Comparison of ENCODE assay signal across 10 mouse cellular contexts in genomic region chr19:6342276-6342933, GRCm38 (mm10). TPM values are rescaled to one million over a fixed set of nuclear protein-coding genes. Genes with fewer than 3 reads are reported as not detected.
DNase-seq lines count a peak whose midpoint lies in the region; ATAC-seq and TF ChIP-seq lines count a peak whose summit lies in the region.
"Had no signal": no experiment of that assay in that cellular context is flagged by ENCODE, and none has a peak within 500 bp of the region (broad histone marks: within the 10 kb centered on the region; RNA-seq: fewer than 3 reads in every experiment).

No protein-coding gene starts in this region.

- peak overlapping the region; percentile 90 for H3K4me3 ChIP-seq in heart, adult 2 months
- H3K4me3 ChIP-seq in CH12.LX (replicated peaks in 1 of 3; ENCODE audit: low read depth in 2 of 3, low read length in 2 of 3, poor library complexity in 1 of 3), result peak overlapping the region; percentile 75 to 96 (median 90)
- H3K4me3 ChIP-seq in hindbrain, postnatal 0 days (ENCODE audit: low read length), result peak overlapping the region; percentile 66; the same call in 1 of the 2 replicates
- H3K4me3 ChIP-seq in midbrain, embryonic 14.5 days (replicated peaks; ENCODE audit: low read depth, low read length), result no peak overlapping the region

- DNase-seq in heart, adult 2 months, result peak; percentile 45 to 51
- DNase-seq in heart, postnatal 10 days, result no peak
- no peak for DNase-seq in CH12.LX (ENCODE audit: extremely low read depth)
- DNase-seq in hindbrain, postnatal 0 days (ENCODE audit: low spot score), result no peak
- DNase-seq in midbrain, embryonic 14.5 days, result no peak
- no peak for DNase-seq in layer of hippocampus, adult 8-10 months (ENCODE audit: low spot score in 2 of 2)
- DNase-seq in left cerebral cortex, adult 8-10 months (ENCODE audit: low spot score in 2 of 2), result no peak
- DNase-seq in right cerebral cortex, postnatal 25 days, result no peak
- DNase-seq: left cerebral cortex, postnatal 4 days had no signal

- no peaks in the 10 kb centered on the region for H3K27me3 ChIP-seq in heart, adult 2 months (ENCODE audit: control insufficient read depth, insufficient read depth, low read length)
- no peaks in the 10 kb centered on the region for H3K27me3 ChIP-seq in CH12.LX (replicated peaks)
- no peaks in the 10 kb centered on the region for H3K27me3 ChIP-seq in hindbrain, postnatal 0 days (ENCODE audit: insufficient read depth, low read length)
- no peaks in the 10 kb centered on the region for H3K27me3 ChIP-seq in midbrain, embryonic 14.5 days (ENCODE audit: control insufficient read depth, insufficient read depth, low read length)

- peak overlapping the region; percentile 92 for H3K27ac ChIP-seq in heart, adult 2 months
- H3K27ac ChIP-seq in CH12.LX (ENCODE audit: insufficient read depth, low read depth), result peak overlapping the region; percentile 77; the same call in 1 of the 2 replicates
- no peak overlapping the region for H3K27ac ChIP-seq in hindbrain, postnatal 0 days
- H3K27ac ChIP-seq in midbrain, embryonic 14.5 days (replicated peaks; ENCODE audit: low read depth, low read length), result no peak overlapping the region

- intact Hi-C loops in heart, adult 2 months (cut with DNase I), result loop anchor here (2.0 kb wide), 1 partner anchor 56 kb away; the partner anchor contains the start of gene Rasgrp2
- intact Hi-C loops in heart, postnatal 10 days (cut with DNase I), result no loop called here

- H3K9ac ChIP-seq in heart, adult 2 months (ENCODE audit: low read depth, low read length), result no peak overlapping the region; the same call in 1 of the 2 replicates
- peak overlapping the region; percentile 81 for H3K9ac ChIP-seq in CH12.LX (ENCODE audit: insufficient read depth, low read depth)
- H3K9ac ChIP-seq in hindbrain, postnatal 0 days (replicated peaks; ENCODE audit: low read length), result no peak overlapping the region
- no peak overlapping the region for H3K9ac ChIP-seq in midbrain, embryonic 14.5 days (replicated peaks; ENCODE audit: low read length)

- 47% methylated on average over 5 of the region's 5 CpGs for WGBS in heart, adult 2 months
- 72% methylated on average over 5 of the region's 5 CpGs for WGBS in hindbrain, postnatal 0 days
- WGBS in midbrain, embryonic 14.5 days, result 78% methylated on average over 5 of the region's 5 CpGs

- no peak for TF ChIP-seq POLR2A in heart, adult 2 months (IDR thresholded peaks at IDR 0.05; ENCODE audit: insufficient read depth, low read depth, low read length)
- TF ChIP-seq POLR2A in CH12.LX (IDR thresholded peaks at IDR 0.05; ENCODE audit: low read depth, low read length), result no peak

- no peaks in the 10 kb centered on the region for H3K9me3 ChIP-seq in CH12.LX (replicated peaks; ENCODE audit: low read length)
- H3K9me3 ChIP-seq in hindbrain, postnatal 0 days (ENCODE audit: low read length), result no peaks in the 10 kb centered on the region
- no peaks in the 10 kb centered on the region for H3K9me3 ChIP-seq in midbrain, embryonic 14.5 days (ENCODE audit: control insufficient read depth, low read length)
- H3K9me3 ChIP-seq: G1E had no signal

- dilution Hi-C loops in CH12.LX (cut with MboI; ENCODE audit: extremely low pct_ligation_motif_present, extremely low pct_unique_long_range_greater_than_20kb, low sequenced_read_pairs), result no loop called here

- in situ Hi-C loops in CH12.LX (cut with MboI; ENCODE audit: low pct_ligation_motif_present, low pct_unique_long_range_greater_than_20kb, low sequenced_read_pairs), result no loop called here

- no peak for ATAC-seq in hindbrain, postnatal 0 days
- ATAC-seq in midbrain, embryonic 14.5 days (ENCODE audit: low FRiP score, low TSS enrichment), result no peak

- peaks cover 13% of the 10 kb centered on the region for H3K4me1 ChIP-seq in heart, adult 2 months (ENCODE audit: control insufficient read depth, insufficient read depth, low read length)
- H3K4me1 ChIP-seq in CH12.LX (ENCODE audit: control insufficient read depth in 1 of 2, insufficient read depth in 2 of 2), result peaks cover 34 to 72% of the 10 kb centered on the region in 2 experiments
- no peaks in the 10 kb centered on the region for H3K4me1 ChIP-seq in hindbrain, postnatal 0 days (ENCODE audit: insufficient read depth, low read length)
- H3K4me1 ChIP-seq in midbrain, embryonic 14.5 days (ENCODE audit: control insufficient read depth, insufficient read depth, low read length), result peaks cover 8% of the 10 kb centered on the region; the same call in 1 of the 2 replicates

- no peak for TF ChIP-seq EP300 in heart, adult 2 months (IDR thresholded peaks at IDR 0.05; ENCODE audit: insufficient read depth, low read depth, low read length)
- no peak for TF ChIP-seq EP300 in CH12.LX (IDR thresholded peaks at IDR 0.05; ENCODE audit: low read length)

- no peaks in the 10 kb centered on the region for H3K36me3 ChIP-seq in heart, adult 2 months (ENCODE audit: control insufficient read depth, insufficient read depth, low read length)
- peaks cover 63 to 75% of the 10 kb centered on the region in 2 experiments for H3K36me3 ChIP-seq in CH12.LX (replicated peaks in 1 of 2; ENCODE audit: control insufficient read depth in 1 of 2, insufficient read depth in 1 of 2, low read length in 1 of 2)
- peaks cover 64% of the 10 kb centered on the region for H3K36me3 ChIP-seq in hindbrain, postnatal 0 days (ENCODE audit: insufficient read depth, low read length)
- peaks cover 86% of the 10 kb centered on the region for H3K36me3 ChIP-seq in midbrain, embryonic 14.5 days (ENCODE audit: control insufficient read depth, insufficient read depth, low read length)

- no peak for TF ChIP-seq RAD21 in CH12.LX (IDR thresholded peaks at IDR 0.05; ENCODE audit: low read depth, low read length)

- TF ChIP-seq CTCF in heart, adult 2 months (IDR thresholded peaks at IDR 0.05), result no peak
- no peak for TF ChIP-seq CTCF in CH12.LX (conservative IDR thresholded peaks at IDR 0.05 in 1 of 2, IDR thresholded peaks at IDR 0.05 in 1 of 2; ENCODE audit: low read depth in 2 of 2, low read length in 2 of 2)
- TF ChIP-seq CTCF in hindbrain, postnatal 0 days (IDR thresholded peaks at IDR 0.05; ENCODE audit: low read depth), result no peak

- H3K79me2 ChIP-seq in heart, adult 2 months (replicated peaks; ENCODE audit: control insufficient read depth, insufficient read depth, low read length), result no peaks in the 10 kb centered on the region
- H3K79me2 ChIP-seq in CH12.LX (replicated peaks; ENCODE audit: control insufficient read depth, extremely low read depth, insufficient read depth, poor library complexity, severe bottlenecking), result peaks cover 16% of the 10 kb centered on the region; the same call in 1 of the 2 replicates

- H3K4me2 ChIP-seq in CH12.LX (ENCODE audit: insufficient read depth, low read depth, poor library complexity, severe bottlenecking), result peak overlapping the region; percentile 90
- H3K4me2 ChIP-seq in hindbrain, postnatal 0 days (ENCODE audit: low read depth, low read length), result peak overlapping the region; percentile 90
- peak overlapping the region; percentile 84; the same call in 1 of the 2 replicates for H3K4me2 ChIP-seq in midbrain, embryonic 14.5 days (ENCODE audit: low read length)

RNA-seq across cellular contexts. Expression of gene Map4k2, which starts 1.5 kb away (rescaled TPM):
- total RNA-seq in heart, adult 2 months (2021), result 10 to 100 TPM; 36.1 to 38.4 TPM
- 88.9 and 107 TPM in 2 replicates for polyA plus RNA-seq in heart, adult 2 months (2012; rRNA removed)
- total RNA-seq in heart, postnatal 10 days (2021), result 10 to 100 TPM; 52.3 to 52.4 TPM
- total RNA-seq in CH12.LX (2012; rRNA removed) (77.6 and 95.2 TPM in 2 replicates), CH12.LX (2014; rRNA removed) (55.5 and 56.7 TPM in 2 replicates)
- 119 and 127 TPM in 2 replicates for polyA plus RNA-seq in CH12.LX (2012; ENCODE audit: insufficient read length, low read depth)
- total RNA-seq in hindbrain, postnatal 0 days (2014; rRNA removed), result 102 TPM in 2 replicates
- 18.6 and 21.4 TPM in 2 replicates for polyA plus RNA-seq in hindbrain, postnatal 0 days (2015; fragmentation: Nextera tagmentation; extraction: Ambion mirVana)
- polyA plus RNA-seq in midbrain, embryonic 14.5 days (2014; fragmentation: Nextera tagmentation; extraction: Ambion mirVana), result 14.3 and 18.8 TPM in 2 replicates
- total RNA-seq in layer of hippocampus, adult 8-10 months (2022), result 100 to 1,000 TPM in 2 of 4 experiments, 10 to 100 TPM in 2; 85.0 to 114 (median 103) TPM
- total RNA-seq in left cerebral cortex, adult 8-10 months (2022), result 100 to 1,000 TPM in 2 of 4 experiments, 10 to 100 TPM in 2; 91.7 to 111 (median 101) TPM

RNA-seq across cellular contexts. Expression of gene Men1, which starts 7.6 kb away (rescaled TPM):
- 10 to 100 TPM; 13.9 to 14.0 TPM for total RNA-seq in heart, adult 2 months (2021)
- 19.4 and 19.6 TPM in 2 replicates for polyA plus RNA-seq in heart, adult 2 months (2012; rRNA removed)
- total RNA-seq in heart, postnatal 10 days (2021), result 10 to 100 TPM; 18.6 to 21.8 TPM
- total RNA-seq in CH12.LX (2012; rRNA removed), result 42.9 and 43.0 TPM in 2 replicates
- total RNA-seq in CH12.LX (2014; rRNA removed), result 23.5 and 24.9 TPM in 2 replicates
- 50.7 and 67.8 TPM in 2 replicates for polyA plus RNA-seq in CH12.LX (2012; ENCODE audit: insufficient read length, low read depth)
- total RNA-seq in hindbrain, postnatal 0 days (2014; rRNA removed), result 69.6 and 93.4 TPM in 2 replicates
- polyA plus RNA-seq in hindbrain, postnatal 0 days (2015; fragmentation: Nextera tagmentation; extraction: Ambion mirVana), result 57.8 and 59.5 TPM in 2 replicates
- polyA plus RNA-seq in midbrain, embryonic 14.5 days (2014; fragmentation: Nextera tagmentation; extraction: Ambion mirVana), result 54.8 and 55.4 TPM in 2 replicates
- total RNA-seq in layer of hippocampus, adult 8-10 months (2022), result 10 to 100 TPM; 60.0 to 74.4 (median 63.5) TPM
- total RNA-seq in left cerebral cortex, adult 8-10 months (2022), result 10 to 100 TPM; 58.9 to 66.9 (median 62.6) TPM

RNA-seq across cellular contexts. Expression of gene Sf1, which starts 21.1 kb away (rescaled TPM):
- total RNA-seq in heart, adult 2 months (2021), result 100 to 1,000 TPM in 1 of 2 experiments, 10 to 100 TPM in 1; 93.0 to 103 TPM
- polyA plus RNA-seq in heart, adult 2 months (2012; rRNA removed), result 51.7 and 58.5 TPM in 2 replicates
- total RNA-seq in heart, postnatal 10 days (2021), result 100 to 1,000 TPM; 118 to 143 TPM
- total RNA-seq in CH12.LX (2012; rRNA removed) (70.4 and 83.2 TPM in 2 replicates), CH12.LX (2014; rRNA removed) (54.5 and 64.7 TPM in 2 replicates)
- 229 and 251 TPM in 2 replicates for polyA plus RNA-seq in CH12.LX (2012; ENCODE audit: insufficient read length, low read depth)
- 89.0 and 89.4 TPM in 2 replicates for total RNA-seq in hindbrain, postnatal 0 days (2014; rRNA removed)
- 80.2 and 84.9 TPM in 2 replicates for polyA plus RNA-seq in hindbrain, postnatal 0 days (2015; fragmentation: Nextera tagmentation; extraction: Ambion mirVana)
- polyA plus RNA-seq in midbrain, embryonic 14.5 days (2014; fragmentation: Nextera tagmentation; extraction: Ambion mirVana), result 99.6 and 125 TPM in 2 replicates
- 100 to 1,000 TPM; 209 to 234 (median 222) TPM for total RNA-seq in layer of hippocampus, adult 8-10 months (2022)
- 100 to 1,000 TPM; 164 to 203 (median 187) TPM for total RNA-seq in left cerebral cortex, adult 8-10 months (2022)

RNA-seq across cellular contexts. Expression of gene Cdc42bpg, which starts 36.1 kb away (rescaled TPM):
- total RNA-seq in heart, adult 2 months (2021), result 10 to 100 TPM; 11.7 to 13.9 TPM
- 7.0 and 7.7 TPM in 2 replicates for polyA plus RNA-seq in heart, adult 2 months (2012; rRNA removed)
- total RNA-seq in heart, postnatal 10 days (2021), result 1 to 10 TPM; 9.6 to 9.9 TPM
- 4.1 and 4.2 TPM in 2 replicates for total RNA-seq in CH12.LX (2012; rRNA removed)
- total RNA-seq in CH12.LX (2014; rRNA removed), result 0.65 and 0.79 TPM in 2 replicates
- 2.3 and 2.6 TPM in 2 replicates for polyA plus RNA-seq in CH12.LX (2012; ENCODE audit: insufficient read length, low read depth)
- 3.1 and 6.0 TPM in 2 replicates for total RNA-seq in hindbrain, postnatal 0 days (2014; rRNA removed)
- polyA plus RNA-seq in hindbrain, postnatal 0 days (2015; fragmentation: Nextera tagmentation; extraction: Ambion mirVana), result 0.29 and 0.33 TPM in 2 replicates
- 0.43 and 1.3 TPM in 2 replicates for polyA plus RNA-seq in midbrain, embryonic 14.5 days (2014; fragmentation: Nextera tagmentation; extraction: Ambion mirVana)
- 1 to 10 TPM; 5.9 to 9.5 (median 6.5) TPM for total RNA-seq in layer of hippocampus, adult 8-10 months (2022)
- total RNA-seq in left cerebral cortex, adult 8-10 months (2022), result 1 to 10 TPM; 5.4 to 7.4 (median 5.5) TPM

RNA-seq across cellular contexts. Expression of gene Pygm, which starts 41.8 kb away (rescaled TPM):
- 1,000 to 10,000 TPM; 1,101 to 1,298 TPM for total RNA-seq in heart, adult 2 months (2021)
- 1,120 and 1,632 TPM in 2 replicates for polyA plus RNA-seq in heart, adult 2 months (2012; rRNA removed)
- 100 to 1,000 TPM; 622 to 693 TPM for total RNA-seq in heart, postnatal 10 days (2021)
- total RNA-seq in CH12.LX (2012; rRNA removed) (0.47 and 0.63 TPM in 2 replicates), CH12.LX (2014; rRNA removed) (0.32 and 0.92 TPM in 2 replicates)
- 1.2 and 2.0 TPM in 2 replicates for polyA plus RNA-seq in CH12.LX (2012; ENCODE audit: insufficient read length, low read depth)
- 11.9 and 18.3 TPM in 2 replicates for total RNA-seq in hindbrain, postnatal 0 days (2014; rRNA removed)
- 10.4 and 12.6 TPM in 2 replicates for polyA plus RNA-seq in hindbrain, postnatal 0 days (2015; fragmentation: Nextera tagmentation; extraction: Ambion mirVana)
- polyA plus RNA-seq in midbrain, embryonic 14.5 days (2014; fragmentation: Nextera tagmentation; extraction: Ambion mirVana), result 2.0 and 2.9 TPM in 2 replicates
- total RNA-seq in layer of hippocampus, adult 8-10 months (2022), result 10 to 100 TPM; 14.2 to 19.7 (median 19.0) TPM
- total RNA-seq in left cerebral cortex, adult 8-10 months (2022), result 10 to 100 TPM; 25.2 to 37.8 (median 32.7) TPM

Comparison
In these comparisons a context has a peak if more than half of its experiments do, and no peak if none do; other contexts are left out.
1. DNase-seq: peak in heart, adult 2 months (2 of 2); none in heart, postnatal 10 days (0 of 2), CH12.LX (single experiment), hindbrain, postnatal 0 days (single experiment), midbrain, embryonic 14.5 days (single experiment), layer of hippocampus, adult 8-10 months (0 of 2), left cerebral cortex, adult 8-10 months (0 of 2) and right cerebral cortex, postnatal 25 days (single experiment).
2. H3K27ac ChIP-seq: peak in heart, adult 2 months (single experiment) and CH12.LX (single experiment); none in hindbrain, postnatal 0 days (single experiment) and midbrain, embryonic 14.5 days (single experiment).
3. Peak in every context shown above with its lines, with median percentiles within 50 percentile points of each other: H3K4me2 ChIP-seq.